Mouse (Mus musculus): ENCODE measurements around the gene Gm28729.

DNA sequence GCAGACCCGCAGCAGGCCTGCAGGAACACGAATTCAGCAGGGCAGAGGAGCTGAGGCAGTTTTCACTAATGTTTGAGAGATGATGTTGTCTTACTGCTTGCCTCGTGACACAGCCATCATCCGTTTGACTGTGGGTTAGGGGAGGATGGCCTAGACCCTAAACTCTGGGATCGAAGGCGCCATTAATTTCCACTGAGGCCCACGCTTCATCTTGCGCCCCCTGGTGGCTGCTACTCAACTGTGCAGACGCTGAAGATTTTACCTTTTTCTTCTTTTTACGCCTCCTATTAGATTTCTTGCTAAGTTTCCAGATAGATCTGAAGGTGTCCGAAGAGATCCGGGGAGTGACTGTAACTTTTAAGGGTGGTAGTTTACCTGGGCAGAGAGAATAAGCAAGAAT lies 33.3 kb downstream of the Gm28729 start:
- TF ChIP-seq CTCF (IDR thresholded peaks at IDR 0.05; ENCODE audit: insufficient read depth, low read depth, low read length) (peak; percentile 79), POLR2A (IDR thresholded peaks at IDR 0.05; ENCODE audit: insufficient read depth, low read depth, low read length) (no peak)

Data from olfactory bulb, adult 2 months (tissue).